Mouse (Mus musculus) olfactory bulb, adult 2 months (tissue): ENCODE results near the gene Bicdl1.

ENCODE experiments used
- CTCF ChIP-seq: fragments of 200-500 bp; IDR thresholded peaks from 2 replicates; pipeline ENCODE4 v1.5.1; 2012; ENCODE audit warnings: low read depth, mild to moderate bottlenecking, low read length, moderate library complexity; ENCODE audit not compliant: insufficient read depth
- POLR2A ChIP-seq: fragments of 200-500 bp; IDR thresholded peaks from 2 replicates; pipeline ENCODE4 v1.6.1; 2012; ENCODE audit warnings: mild to moderate bottlenecking, low read depth, low read length, moderate library complexity; ENCODE audit not compliant: insufficient read depth

DNA sequence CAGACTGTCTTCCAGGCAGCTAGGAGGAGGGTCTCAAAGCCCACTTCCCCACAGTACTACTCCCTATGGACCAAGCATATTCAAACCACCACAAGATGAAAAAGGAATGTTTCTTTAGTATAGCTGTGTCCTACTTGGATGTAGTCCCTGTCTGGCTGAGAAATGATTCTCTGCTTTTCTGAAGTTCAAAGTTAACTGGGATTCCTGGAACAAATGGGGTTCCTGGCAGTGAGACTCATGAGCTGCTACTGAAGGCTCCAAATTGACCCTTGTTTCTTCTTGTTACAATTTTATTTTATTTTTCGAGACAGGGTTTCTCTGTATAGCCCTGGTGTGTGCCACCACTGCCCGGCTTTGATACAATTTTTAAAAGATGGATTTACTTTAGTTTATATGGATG lies 32.6 kb upstream of the Bicdl1 start:
- no peak for TF ChIP-seq POLR2A
- TF ChIP-seq CTCF = no peak
